Mouse (Mus musculus): ENCODE data around the gene Mapk1ip1l.
A peak's percentile ranks its signal among the peaks of the same experiment; 100 is the strongest.
"Not testable (repeated sequence)": the region's sequence is repeated elsewhere in the genome, so short reads cannot be mapped to it uniquely, and the experiment has no call there.

Mapk1ip1l gene

DNA sequence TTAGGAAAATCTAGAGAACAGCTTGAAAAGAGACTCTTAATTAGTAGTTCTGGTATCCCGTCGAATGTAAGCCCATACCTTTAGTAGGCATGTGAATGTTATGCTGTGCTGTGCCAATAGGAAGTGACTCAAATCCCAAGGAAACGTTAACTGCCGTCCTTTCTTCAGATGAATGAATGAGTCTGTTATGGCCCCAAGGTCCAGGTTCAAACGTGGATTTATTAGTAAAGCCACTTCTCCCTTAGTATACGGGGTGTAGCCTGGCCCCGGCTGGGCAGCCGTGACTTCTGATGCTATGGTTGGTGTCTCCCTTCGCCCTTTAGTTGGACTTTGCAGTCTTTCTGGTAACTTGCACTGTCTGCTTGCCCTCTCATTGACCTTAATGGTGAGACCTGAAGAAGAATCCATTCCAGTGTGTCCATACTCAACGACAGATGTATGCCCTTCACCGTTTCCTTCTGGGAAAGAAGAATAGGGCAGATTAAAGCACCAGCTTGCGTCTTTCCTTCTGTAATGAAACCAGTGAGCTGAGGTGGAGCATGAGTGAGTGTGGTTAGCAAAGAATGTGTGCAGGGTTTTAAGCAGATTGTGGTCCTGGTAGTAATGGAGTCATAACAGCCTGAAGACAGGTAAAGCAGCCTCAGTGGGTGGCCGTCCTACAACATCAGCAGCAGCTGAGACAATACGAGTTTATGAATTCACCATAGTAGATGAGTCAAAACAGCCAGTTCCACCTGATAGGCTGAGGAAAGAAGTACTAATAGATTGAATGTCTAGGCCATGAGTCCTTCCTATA is 5.0 kb downstream of the Mapk1ip1l start:
- DNase-seq (ENCODE audit: inconsistent age in 2 of 2, low spot score in 1 of 2) = peak in 1 of 2 experiments; percentile 53

- DNase-seq (ENCODE audit: inconsistent age in 2 of 2, low spot score in 1 of 2) = no peak
Observed at GRCm38 (mm10) chr14:47304814-47305405, 6.8 kb downstream of the Mapk1ip1l start.

DNA sequence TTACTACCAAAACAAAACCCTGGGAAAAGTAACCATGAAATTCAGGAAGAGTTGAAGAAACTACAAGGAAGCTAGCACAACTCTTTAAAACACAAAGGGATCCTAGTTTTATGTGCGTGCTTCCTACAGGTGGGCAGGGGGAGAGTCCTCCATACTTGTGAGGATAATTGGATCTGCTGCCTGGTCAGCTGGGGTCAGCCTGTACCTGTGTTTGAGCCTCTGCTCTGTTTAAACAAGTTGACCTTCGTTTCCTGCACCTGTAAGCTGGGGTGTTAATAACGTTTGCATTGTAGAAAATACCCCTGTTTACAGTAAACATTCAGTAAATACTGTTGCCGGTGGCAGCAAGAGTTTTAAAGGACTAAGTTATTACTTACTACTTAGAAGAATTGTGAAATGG is 7.9 kb downstream of the Mapk1ip1l start:
- no peak for DNase-seq (ENCODE audit: inconsistent age in 2 of 2, low spot score in 1 of 2)

DNA sequence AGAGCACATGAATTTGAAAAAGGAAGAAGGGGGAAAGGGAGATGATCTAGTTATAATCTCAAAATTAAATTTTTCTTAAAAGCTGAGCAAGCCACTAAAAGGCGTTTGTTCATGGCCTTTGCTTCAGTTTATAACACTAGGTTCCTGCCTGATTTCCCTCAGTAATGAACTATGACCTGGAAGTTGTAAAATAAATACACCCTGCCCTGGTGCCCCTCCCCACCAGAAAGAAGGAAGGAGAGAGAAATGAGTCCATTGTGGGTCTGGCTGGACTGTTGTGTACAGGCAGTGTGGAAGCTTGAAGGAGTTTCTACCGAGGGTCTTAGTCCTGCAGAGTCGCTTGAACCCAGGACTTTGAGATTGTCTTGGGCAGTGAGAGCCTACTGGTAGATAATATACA is 9.6 kb downstream of the Mapk1ip1l start:
- DNase-seq (ENCODE audit: inconsistent age in 2 of 2, low spot score in 1 of 2) = no peak

DNA sequence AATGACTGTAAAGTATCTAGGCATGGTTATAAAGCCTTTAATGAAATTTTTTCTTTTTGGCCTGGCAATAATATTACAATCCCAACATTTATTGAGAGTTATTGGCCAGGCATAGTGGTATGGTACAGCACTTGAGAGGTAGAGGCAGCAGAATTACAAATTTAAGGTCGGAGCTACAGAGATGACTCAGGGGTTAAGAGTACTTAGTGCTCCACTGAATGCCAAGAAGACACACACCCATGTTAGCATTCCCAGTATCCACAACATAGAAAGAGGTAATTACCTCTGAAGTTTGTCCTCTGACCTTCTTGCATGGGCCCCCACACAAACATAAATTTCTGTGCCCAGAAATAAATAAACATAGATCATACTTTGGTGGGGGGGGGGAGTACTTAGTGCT is 11.0 kb downstream of the Mapk1ip1l start:
- no peak for DNase-seq (ENCODE audit: inconsistent age in 2 of 2, low spot score in 1 of 2)

DNA sequence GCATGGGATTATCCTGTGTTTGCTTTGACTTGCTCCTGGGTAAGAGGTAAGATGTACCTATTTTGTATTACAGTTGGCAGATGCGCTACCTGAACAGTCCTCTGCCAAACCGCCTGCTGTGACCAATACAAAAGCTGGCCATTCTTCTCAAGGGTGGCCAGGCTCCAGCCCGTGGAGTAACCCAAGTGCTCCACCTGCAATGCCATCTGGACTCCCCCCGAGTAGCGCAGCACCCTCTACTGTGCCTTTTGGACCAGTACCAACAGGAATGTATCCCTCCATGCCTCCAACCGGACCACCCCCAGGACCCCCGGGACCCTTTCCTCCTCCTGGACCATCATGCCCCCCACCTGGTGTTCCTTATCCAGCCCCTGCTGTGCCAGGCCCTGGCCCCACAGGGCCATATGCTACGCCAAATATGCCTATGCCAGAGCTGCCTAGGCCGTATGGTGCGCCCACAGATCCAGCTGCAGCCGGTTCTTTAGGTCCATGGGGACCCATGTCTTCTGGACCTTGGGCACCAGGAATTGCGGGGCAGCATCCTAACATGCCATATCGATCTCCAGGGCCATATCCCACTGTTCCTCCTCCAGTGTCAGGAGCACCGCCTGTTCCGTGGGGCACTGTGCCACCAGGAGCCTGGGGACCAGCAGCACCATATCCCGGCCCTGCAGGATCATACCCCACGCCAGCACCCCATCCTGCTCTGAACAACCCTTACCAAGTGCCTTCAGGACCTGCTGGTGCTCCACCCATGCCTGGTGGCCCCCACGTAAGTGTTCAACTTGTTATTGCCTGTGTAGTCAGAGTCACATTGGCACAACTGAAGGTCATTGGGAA is 12.5 kb downstream of the Mapk1ip1l start:
- DNase-seq (ENCODE audit: inconsistent age in 2 of 2, low spot score in 1 of 2) = no peak

DNA sequence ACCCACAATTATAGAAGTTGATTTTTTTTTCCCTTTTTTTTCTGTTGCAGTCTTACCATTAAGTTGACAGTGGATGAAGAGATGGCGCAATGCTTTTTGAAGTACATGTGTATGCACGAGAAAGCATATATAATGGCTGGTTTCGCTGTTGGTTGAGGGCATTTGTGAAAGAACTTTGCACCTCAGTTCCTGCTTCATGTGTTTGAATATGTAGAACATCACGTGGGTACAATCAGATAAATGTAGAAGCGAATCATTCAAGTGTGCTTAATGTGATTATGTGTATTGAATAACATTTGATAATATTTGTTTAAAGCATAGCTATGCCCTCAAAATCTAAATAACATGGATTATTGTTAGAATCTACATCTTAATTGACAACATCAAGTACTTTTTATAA is 21.3 kb downstream of the Mapk1ip1l start:
- no peak for DNase-seq (ENCODE audit: inconsistent age in 2 of 2, low spot score in 1 of 2)

DNA sequence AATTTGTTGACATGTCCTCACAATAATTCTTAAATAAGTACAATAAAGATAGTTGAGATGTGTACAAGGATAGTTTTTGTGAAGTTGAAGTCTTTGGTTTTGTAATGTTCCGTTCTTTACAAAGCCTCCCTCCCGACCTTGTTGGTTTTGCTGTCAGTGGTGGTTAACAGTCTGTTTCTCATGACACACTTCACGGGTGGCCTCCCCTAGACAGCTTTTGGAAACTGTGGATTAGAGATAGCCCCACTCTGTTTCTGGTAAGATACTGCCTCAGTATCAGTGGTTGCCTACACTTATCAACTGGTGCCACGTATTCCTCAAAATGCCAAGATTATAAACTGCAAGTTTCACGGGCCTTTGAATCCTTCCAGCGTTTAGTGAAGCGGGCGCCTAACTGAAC is 23.5 kb downstream of the Mapk1ip1l start:
- DNase-seq (ENCODE audit: inconsistent age in 2 of 2, low spot score in 1 of 2) = not testable (repeated sequence)

GRCm38 (mm10) chr14:47325965-47326761 is 28.1 kb downstream of the Mapk1ip1l start:
- DNase-seq (ENCODE audit: inconsistent age in 2 of 2, low spot score in 1 of 2) = no peak

GRCm38 (mm10) chr14:47327347-47327746 is 29.3 kb downstream of the Mapk1ip1l start:
- DNase-seq (ENCODE audit: inconsistent age in 2 of 2, low spot score in 1 of 2) = peak in 1 of 2 experiments; percentile 52

DNA sequence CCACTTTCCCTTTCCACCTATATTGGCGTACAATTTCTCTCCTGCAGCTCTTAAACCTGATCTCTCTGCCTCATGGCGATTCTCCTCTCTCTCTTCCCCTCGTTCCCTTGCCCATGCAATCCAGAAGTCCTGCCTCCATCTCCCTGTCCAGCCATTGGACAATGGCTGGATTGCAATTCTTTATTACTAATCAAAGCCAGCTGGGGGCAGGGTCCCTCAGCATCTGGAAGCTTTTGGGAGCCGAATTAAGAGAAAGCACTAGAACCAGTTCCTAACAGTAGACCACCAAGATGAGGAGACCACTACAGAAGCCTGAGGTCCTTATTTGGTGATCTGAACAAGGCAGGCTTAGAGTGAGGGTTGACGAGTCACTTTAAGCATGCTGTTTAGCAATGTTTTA is 33.9 kb downstream of the Mapk1ip1l start:
- no peak for DNase-seq (ENCODE audit: inconsistent age in 2 of 2, low spot score in 1 of 2)

- DNase-seq (ENCODE audit: inconsistent age in 2 of 2, low spot score in 1 of 2) = peak; percentile 61 to 90
Observed at GRCm38 (mm10) chr14:47334819-47335218, 36.8 kb downstream of the Mapk1ip1l start.

GRCm38 (mm10) chr14:47335300-47335699 is 37.2 kb downstream of the Mapk1ip1l start:
- no peak for DNase-seq (ENCODE audit: inconsistent age in 2 of 2, low spot score in 1 of 2)

DNA sequence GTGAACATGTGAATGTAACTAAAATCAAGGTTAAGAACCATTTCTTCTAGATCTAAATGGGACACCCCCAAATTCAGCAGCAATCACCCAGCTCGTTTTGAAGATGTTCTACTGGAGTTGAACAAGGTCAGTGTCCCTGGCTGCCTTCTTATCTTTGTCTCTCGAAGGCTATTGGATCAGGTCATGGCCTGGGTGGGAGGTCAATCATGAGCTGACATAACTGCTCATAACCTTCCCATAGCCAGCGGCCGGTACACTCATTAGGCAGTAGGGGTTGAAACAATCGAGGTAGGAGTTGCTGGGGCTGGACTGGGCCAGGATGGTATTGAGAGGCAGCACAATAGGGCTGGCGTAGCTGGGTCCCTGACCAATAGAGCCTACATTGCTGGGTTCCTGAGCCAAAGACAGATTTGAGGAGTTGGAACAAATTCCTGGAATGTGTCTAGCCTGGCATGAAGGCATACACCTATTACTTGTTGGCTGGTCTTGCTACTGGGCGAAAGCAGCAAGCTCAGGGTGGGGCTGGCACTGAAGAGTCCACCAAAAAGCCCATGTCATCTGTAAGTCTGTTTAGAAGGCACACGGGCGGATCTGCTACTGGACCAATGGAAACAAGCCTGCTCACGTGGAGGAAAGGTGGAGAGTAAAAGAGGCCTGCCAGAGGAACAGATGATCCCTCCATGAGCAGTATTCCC is 42.3 kb downstream of the Mapk1ip1l start:
- peak; percentile 26 to 70 for DNase-seq (ENCODE audit: inconsistent age in 2 of 2, low spot score in 1 of 2)

DNA sequence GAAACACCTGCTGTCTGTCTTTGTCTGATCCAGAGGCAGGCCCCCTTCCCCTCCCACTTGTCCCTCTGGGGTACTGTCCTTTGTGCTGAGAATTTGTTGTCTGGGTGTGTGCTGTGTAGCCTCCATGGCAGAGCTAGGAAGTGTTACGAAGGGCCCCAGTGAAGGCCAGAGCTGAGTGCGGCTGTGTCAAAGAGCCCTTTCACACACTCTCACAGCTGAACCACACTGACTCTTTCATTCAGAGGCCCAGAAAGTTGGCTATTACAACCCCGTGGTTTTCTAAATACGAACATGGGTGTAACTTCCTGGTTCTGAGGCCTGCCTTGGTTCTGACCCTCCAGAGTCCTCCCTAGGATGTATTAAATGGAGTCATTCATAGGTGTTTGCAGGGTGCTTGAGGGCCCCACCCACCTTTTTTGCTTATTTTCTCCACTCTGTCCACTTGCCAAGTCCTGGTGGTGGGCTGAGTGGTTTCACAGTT is 43.8 kb downstream of the Mapk1ip1l start:
- DNase-seq (ENCODE audit: inconsistent age in 2 of 2, low spot score in 1 of 2) = peak in 1 of 2 experiments; percentile 48

DNA sequence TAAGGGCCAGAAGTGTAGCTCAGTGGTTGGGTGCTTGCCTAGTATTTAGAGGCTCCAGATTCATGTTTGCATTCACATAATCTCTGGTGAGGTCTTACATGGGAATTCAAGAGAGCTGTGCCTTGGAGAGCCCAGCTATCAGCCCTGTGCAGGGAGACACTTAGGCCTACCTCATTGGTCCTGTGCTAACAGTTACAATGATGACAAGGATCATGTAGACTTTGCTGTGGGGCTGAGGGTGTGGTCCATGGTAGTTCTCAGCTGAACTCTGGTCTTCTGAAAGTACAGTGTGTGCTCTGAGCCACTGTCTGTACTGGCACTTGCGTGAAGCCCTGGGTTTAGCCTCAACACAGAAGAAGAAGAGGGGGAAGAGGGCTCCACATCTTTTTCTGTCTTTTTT is 48.6 kb downstream of the Mapk1ip1l start:
- no peak for DNase-seq (ENCODE audit: inconsistent age in 2 of 2, low spot score in 1 of 2)

- no peak for DNase-seq (ENCODE audit: inconsistent age in 2 of 2, low spot score in 1 of 2)
Observed at GRCm38 (mm10) chr14:47350974-47351373, 52.9 kb downstream of the Mapk1ip1l start.

DNA sequence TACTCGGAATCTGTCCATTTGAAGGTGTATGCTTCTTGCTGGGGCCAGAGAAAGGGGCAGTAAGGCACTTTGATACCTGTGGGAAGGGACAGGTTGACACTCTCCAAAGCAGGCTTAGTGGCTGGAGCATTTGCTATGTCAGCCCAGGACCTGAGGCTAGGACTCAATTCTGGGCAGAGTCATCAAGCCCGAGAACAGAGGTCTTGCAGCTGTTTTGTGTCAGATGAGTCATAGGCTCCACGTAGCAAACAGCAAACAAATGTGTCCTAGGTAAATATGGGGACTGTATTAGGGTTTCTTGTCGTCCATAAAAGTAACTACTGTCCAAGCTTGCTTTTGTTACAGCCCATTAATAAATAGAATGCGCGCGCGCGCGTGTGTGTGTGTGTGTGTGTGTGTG is 54.2 kb downstream of the Mapk1ip1l start:
- DNase-seq (ENCODE audit: inconsistent age in 2 of 2, low spot score in 1 of 2) = no peak

GRCm38 (mm10) chr14:47353240-47353639 is 55.2 kb downstream of the Mapk1ip1l start:
- DNase-seq (ENCODE audit: inconsistent age in 2 of 2, low spot score in 1 of 2) = no peak

DNA sequence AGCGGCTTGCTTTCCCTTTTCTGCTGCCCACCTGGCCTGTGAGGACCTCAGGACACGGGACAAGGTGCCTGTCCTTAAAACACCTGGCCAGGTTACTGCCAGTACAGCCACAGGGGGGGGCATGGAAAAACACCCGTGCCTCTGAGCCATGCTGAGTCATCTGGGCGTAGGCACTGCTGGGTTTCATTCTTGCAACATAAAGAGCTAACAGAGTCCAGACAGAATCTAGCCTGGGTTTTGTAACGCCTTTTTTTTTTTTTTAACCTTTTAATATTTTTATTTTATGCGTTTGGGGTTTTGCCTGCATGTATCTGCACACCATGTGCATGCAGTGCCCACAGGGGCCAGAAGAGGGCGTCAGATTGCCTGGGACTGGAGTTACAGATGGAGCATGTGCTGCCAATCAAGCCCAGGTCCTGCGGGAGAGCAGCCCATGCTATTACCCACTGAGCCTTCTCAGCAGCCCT is 56.1 kb downstream of the Mapk1ip1l start:
- peak; percentile 33 to 77 for DNase-seq (ENCODE audit: inconsistent age in 2 of 2, low spot score in 1 of 2)
